In genomic region chr8:121073174-121074107, GRCm38 (mm10) we compare ENCODE assay signal across 8 mouse cellular contexts. TPM values are rescaled to one million over a fixed set of nuclear protein-coding genes. Genes with fewer than 3 reads are reported as not detected.
DNase-seq lines count a peak whose midpoint lies in the region; ATAC-seq and TF ChIP-seq lines count a peak whose summit lies in the region.

No protein-coding gene starts in this region.

- no peaks in the 10 kb centered on the region for H3K36me3 ChIP-seq in heart, embryonic 15.5 days
- peaks cover 3% of the 10 kb centered on the region; the same call in 1 of the 2 replicates for H3K36me3 ChIP-seq in intestine, embryonic 14.5 days (ENCODE audit: control insufficient read depth, insufficient read depth, low read length)
- no peaks in the 10 kb centered on the region for H3K36me3 ChIP-seq in midbrain, postnatal 0 days (ENCODE audit: insufficient read depth, low read length)

- TF ChIP-seq CTCF in midbrain, postnatal 0 days (IDR thresholded peaks at IDR 0.05) = no peak

- DNase-seq in heart, adult 11 months = no peak
- DNase-seq in embryo, embryonic 11 days = peak; percentile 59
- DNase-seq in intestine, embryonic 14.5 days (ENCODE audit: low spot score) = peak; percentile 77
- no peak for DNase-seq in midbrain, postnatal 0 days (ENCODE audit: low spot score)
- no peak for DNase-seq in gastrocnemius, postnatal 10 days
- DNase-seq in right cerebral cortex, postnatal 25 days = no peak
- DNase-seq in adrenal gland, adult (ENCODE audit: inconsistent age in 2 of 2, low spot score in 1 of 2) = no peak

- H3K9me3 ChIP-seq in heart, embryonic 15.5 days (replicated peaks) = no peaks in the 10 kb centered on the region
- H3K9me3 ChIP-seq in intestine, embryonic 14.5 days (ENCODE audit: control insufficient read depth, low read length) = no peaks in the 10 kb centered on the region
- no peaks in the 10 kb centered on the region for H3K9me3 ChIP-seq in midbrain, postnatal 0 days (ENCODE audit: low read length)

- peaks cover 11% of the 10 kb centered on the region for H3K4me1 ChIP-seq in heart, embryonic 15.5 days (replicated peaks)
- H3K4me1 ChIP-seq in intestine, embryonic 14.5 days (replicated peaks; ENCODE audit: control insufficient read depth, insufficient read depth, low read length) = peaks cover 34% of the 10 kb centered on the region
- no peaks in the 10 kb centered on the region for H3K4me1 ChIP-seq in midbrain, postnatal 0 days (ENCODE audit: insufficient read depth, low read length)

- WGBS in heart, embryonic 15.5 days = 4% methylated on average over 48 of the region's 48 CpGs
- WGBS in intestine, embryonic 14.5 days = 2% methylated on average over 47 of the region's 48 CpGs
- WGBS in midbrain, postnatal 0 days = under 1% methylated on average over 48 of the region's 48 CpGs

- peak overlapping the region; percentile 33 for H3K4me3 ChIP-seq in heart, embryonic 15.5 days
- H3K4me3 ChIP-seq in intestine, embryonic 14.5 days (ENCODE audit: low read depth, low read length) = peak overlapping the region; percentile 32
- H3K4me3 ChIP-seq in midbrain, postnatal 0 days (ENCODE audit: low read depth, low read length) = 0 out of 2 replicates have a peak overlapping the region, but pooled peaks have one; percentile 2

- peaks cover 99% of the 10 kb centered on the region for H3K27me3 ChIP-seq in heart, embryonic 15.5 days
- H3K27me3 ChIP-seq in intestine, embryonic 14.5 days (replicated peaks; ENCODE audit: control insufficient read depth, insufficient read depth, low read length) = peaks cover 46% of the 10 kb centered on the region
- H3K27me3 ChIP-seq in midbrain, postnatal 0 days (ENCODE audit: insufficient read depth, low read length) = peaks cover 82% of the 10 kb centered on the region

- no peak for ATAC-seq in heart, embryonic 15.5 days (replicated peaks; ENCODE audit: insufficient number of reproducible peaks, insufficient read depth, low FRiP score, low read depth)
- no peak for ATAC-seq in intestine, embryonic 14.5 days (replicated peaks; ENCODE audit: low FRiP score, low TSS enrichment, low read depth)
- no peak for ATAC-seq in midbrain, postnatal 0 days (ENCODE audit: low FRiP score)

- H3K9ac ChIP-seq in heart, embryonic 15.5 days = peak overlapping the region; percentile 1; the same call in 1 of the 2 replicates
- peak overlapping the region; percentile 75 for H3K9ac ChIP-seq in intestine, embryonic 14.5 days (ENCODE audit: low read length)
- no peak overlapping the region for H3K9ac ChIP-seq in midbrain, postnatal 0 days (replicated peaks; ENCODE audit: low read length, poor library complexity, severe bottlenecking)

- peak overlapping the region; percentile 51 for H3K4me2 ChIP-seq in heart, embryonic 15.5 days
- H3K4me2 ChIP-seq in intestine, embryonic 14.5 days (ENCODE audit: low read length) = peak overlapping the region; percentile 54
- H3K4me2 ChIP-seq in midbrain, postnatal 0 days (ENCODE audit: low read depth, low read length, poor library complexity, severe bottlenecking) = 0 out of 2 replicates have a peak overlapping the region, but pooled peaks have one; percentile 10

- no peak overlapping the region for H3K27ac ChIP-seq in heart, embryonic 15.5 days
- peak overlapping the region; percentile 87 for H3K27ac ChIP-seq in intestine, embryonic 14.5 days (ENCODE audit: low read depth)
- H3K27ac ChIP-seq in midbrain, postnatal 0 days (ENCODE audit: low read depth, low read length) = no peak overlapping the region

RNA-seq across cellular contexts. Expression of gene Foxf1, which starts 10.7 kb away (rescaled TPM):
- 3.3 and 9.6 TPM in 2 replicates for polyA plus RNA-seq in heart, embryonic 15.5 days (2015; fragmentation: Nextera tagmentation; extraction: Ambion mirVana)
- 129 and 149 TPM in 2 replicates for polyA plus RNA-seq in intestine, embryonic 14.5 days (2014; fragmentation: Nextera tagmentation; extraction: Ambion mirVana)
- total RNA-seq in midbrain, postnatal 0 days (2014; rRNA removed) = 0.71 and 3.5 TPM in 2 replicates
- polyA plus RNA-seq in midbrain, postnatal 0 days (2015; fragmentation: Nextera tagmentation; extraction: Ambion mirVana) = 1.5 and 1.6 TPM in 2 replicates
- under 1 TPM; 0.16 to 0.27 TPM for total RNA-seq in gastrocnemius, postnatal 10 days (2021)

RNA-seq across cellular contexts. Expression of gene Mthfsd, which starts 34.8 kb away (rescaled TPM):
- 29.7 and 38.2 TPM in 2 replicates for polyA plus RNA-seq in heart, embryonic 15.5 days (2015; fragmentation: Nextera tagmentation; extraction: Ambion mirVana)
- polyA plus RNA-seq in intestine, embryonic 14.5 days (2014; fragmentation: Nextera tagmentation; extraction: Ambion mirVana) = 59.2 and 62.9 TPM in 2 replicates
- total RNA-seq in midbrain, postnatal 0 days (2014; rRNA removed) = 53.4 and 67.1 TPM in 2 replicates
- 34.6 and 37.2 TPM in 2 replicates for polyA plus RNA-seq in midbrain, postnatal 0 days (2015; fragmentation: Nextera tagmentation; extraction: Ambion mirVana)
- 10 to 100 TPM; 13.0 to 17.7 TPM for total RNA-seq in gastrocnemius, postnatal 10 days (2021)

RNA-seq across cellular contexts. Expression of gene Foxc2, which starts 42.5 kb away (rescaled TPM):
- 6.4 and 8.5 TPM in 2 replicates for polyA plus RNA-seq in heart, embryonic 15.5 days (2015; fragmentation: Nextera tagmentation; extraction: Ambion mirVana)
- 0.43 and 0.48 TPM in 2 replicates for polyA plus RNA-seq in intestine, embryonic 14.5 days (2014; fragmentation: Nextera tagmentation; extraction: Ambion mirVana)
- 7.6 and 10.9 TPM in 2 replicates for total RNA-seq in midbrain, postnatal 0 days (2014; rRNA removed)
- 2.6 and 2.8 TPM in 2 replicates for polyA plus RNA-seq in midbrain, postnatal 0 days (2015; fragmentation: Nextera tagmentation; extraction: Ambion mirVana)
- 1 to 10 TPM in 1 of 2 experiments, under 1 TPM in 1; 0.78 to 1.1 TPM for total RNA-seq in gastrocnemius, postnatal 10 days (2021)

RNA-seq across cellular contexts. Expression of gene Foxl1, which starts 54.3 kb away (rescaled TPM):
- 0.34 and 0.94 TPM in 2 replicates for polyA plus RNA-seq in heart, embryonic 15.5 days (2015; fragmentation: Nextera tagmentation; extraction: Ambion mirVana)
- polyA plus RNA-seq in intestine, embryonic 14.5 days (2014; fragmentation: Nextera tagmentation; extraction: Ambion mirVana) = 6.5 and 7.7 TPM in 2 replicates
- 0.09 and 0.22 TPM in 2 replicates for total RNA-seq in midbrain, postnatal 0 days (2014; rRNA removed)
- polyA plus RNA-seq in midbrain, postnatal 0 days (2015; fragmentation: Nextera tagmentation; extraction: Ambion mirVana) = 0.12 and 0.20 TPM in 2 replicates
- total RNA-seq in gastrocnemius, postnatal 10 days (2021) = under 1 TPM; 0.09 to 0.27 TPM

Comparison
In these comparisons a context has a peak if more than half of its experiments do, and no peak if none do; other contexts are left out.
1. DNase-seq: peak in embryo, embryonic 11 days (single experiment) and intestine, embryonic 14.5 days (single experiment); none in heart, adult 11 months (single experiment), midbrain, postnatal 0 days (single experiment), gastrocnemius, postnatal 10 days (single experiment), right cerebral cortex, postnatal 25 days (single experiment) and adrenal gland, adult (0 of 2).
2. RNA of gene Foxf1, which starts 10.7 kb away (polyA plus RNA-seq): 129 to 149 TPM in intestine, embryonic 14.5 days; 3.3 to 9.6 TPM in heart, embryonic 15.5 days and 1.5 to 1.6 TPM in midbrain, postnatal 0 days; every median in the first group is over 10 times any median in the second.
3. Peak in every context shown above with its lines, with median percentiles within 50 percentile points of each other: H3K4me2 ChIP-seq and H3K4me3 ChIP-seq.